Mouse (Mus musculus): Measurements from ENCODE around the gene Fbxo2.
"Not testable (repeated sequence)": the region's sequence is repeated elsewhere in the genome, so short reads cannot be mapped to it uniquely, and the experiment has no call there.

Gene Fbxo2

DNA sequence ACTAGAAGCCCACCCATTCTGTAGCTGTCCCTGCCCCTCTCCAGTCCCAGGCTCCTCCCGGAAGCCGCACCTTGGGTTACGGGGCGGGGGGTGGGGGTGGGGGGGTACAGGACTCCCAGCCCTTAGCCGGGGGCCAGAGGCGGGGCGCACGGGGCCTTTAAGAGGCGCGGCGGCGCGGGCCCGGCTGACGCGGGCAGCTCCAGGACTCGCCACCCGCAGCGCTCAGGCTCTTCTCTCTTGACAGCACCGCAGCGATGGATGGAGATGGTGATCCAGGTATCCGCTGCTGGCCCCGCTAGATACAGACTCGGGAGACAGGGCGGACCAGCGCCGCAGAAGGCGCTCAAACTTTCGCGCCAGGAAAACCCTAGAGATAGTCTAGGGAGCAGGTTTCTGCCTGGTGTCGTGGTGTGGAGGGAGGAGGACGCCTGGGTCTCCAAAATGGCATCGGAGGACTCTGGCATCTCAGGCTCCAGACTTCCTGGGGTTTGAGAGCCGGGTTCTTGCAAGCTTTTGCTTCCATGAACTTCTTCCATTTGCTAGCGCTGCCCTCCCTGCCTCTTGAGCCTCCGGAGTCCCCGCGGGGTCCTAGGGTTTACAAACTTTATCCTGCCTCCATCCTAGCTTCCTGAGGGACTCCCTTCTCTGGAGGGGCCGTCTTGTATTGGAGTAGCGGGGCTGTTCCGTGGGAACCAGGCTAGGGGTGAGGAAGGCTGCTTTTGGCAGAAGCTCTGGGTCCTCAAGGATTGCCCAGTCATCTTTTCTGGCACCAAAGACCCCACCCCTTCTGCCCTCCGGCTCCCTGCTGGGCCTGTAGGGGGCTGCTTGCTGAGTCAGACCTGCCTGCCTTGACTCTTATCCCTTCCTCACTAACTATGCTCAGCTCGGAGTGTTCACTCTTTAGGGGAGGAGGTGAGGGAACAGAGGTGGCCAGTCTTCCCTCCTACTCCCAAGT lies at the start of gene Fbxo2, which contains the start of gene Fbxo44:
Gene Fbxo2 (plus strand): TSS at position 186 of the 955 bp plus-strand sequence.
Gene Fbxo44 (minus strand): TSS at position 47 of the 955 bp plus-strand sequence.
- DNase-seq = peak; percentile 66

DNA sequence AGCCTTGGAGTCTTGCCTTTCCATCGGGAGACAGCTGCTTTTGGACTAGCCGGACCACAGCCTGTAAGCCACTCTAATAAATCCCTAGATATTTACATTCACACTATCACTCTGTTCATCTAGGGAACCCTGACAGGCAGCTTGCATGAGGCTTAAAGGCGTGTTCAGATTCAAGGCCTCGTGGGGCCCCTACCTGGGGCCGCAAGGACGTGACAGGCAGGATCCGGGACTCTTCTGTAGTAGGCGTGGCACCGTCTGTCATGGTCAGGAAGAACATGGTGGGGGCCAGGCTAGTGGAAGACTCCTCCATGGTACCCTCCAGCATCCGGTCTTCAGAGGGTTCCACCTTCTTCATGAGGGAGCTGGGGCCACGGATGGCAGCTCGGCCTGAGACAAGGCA lies 47.9 kb upstream of the Fbxo2 start:
- DNase-seq = no peak

- DNase-seq = peak; percentile 76
Measured at GRCm38 (mm10) chr4:148114758-148115391, 45.5 kb upstream of the Fbxo2 start.

DNA sequence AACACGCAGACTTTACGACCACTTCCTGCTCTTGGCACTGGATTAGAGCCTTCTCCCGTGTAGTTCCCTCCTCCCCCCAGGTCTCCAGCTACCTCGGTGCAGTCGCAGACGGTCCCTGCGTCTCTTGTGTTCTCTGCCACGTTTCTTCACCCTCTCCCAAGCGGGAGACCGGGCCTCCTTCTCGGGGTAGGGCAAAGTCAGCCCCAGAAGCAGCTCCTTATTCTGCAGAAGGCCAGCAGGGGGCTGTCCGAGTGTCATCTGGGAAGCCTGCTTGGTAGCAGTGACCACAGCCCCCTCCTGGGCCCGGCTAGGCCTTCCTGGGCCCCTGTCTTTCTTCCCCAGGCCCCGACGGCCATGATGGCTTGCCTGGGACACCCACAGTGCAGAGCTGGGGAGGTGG lies 45.0 kb upstream of the Fbxo2 start:
- no peak for DNase-seq

DNA sequence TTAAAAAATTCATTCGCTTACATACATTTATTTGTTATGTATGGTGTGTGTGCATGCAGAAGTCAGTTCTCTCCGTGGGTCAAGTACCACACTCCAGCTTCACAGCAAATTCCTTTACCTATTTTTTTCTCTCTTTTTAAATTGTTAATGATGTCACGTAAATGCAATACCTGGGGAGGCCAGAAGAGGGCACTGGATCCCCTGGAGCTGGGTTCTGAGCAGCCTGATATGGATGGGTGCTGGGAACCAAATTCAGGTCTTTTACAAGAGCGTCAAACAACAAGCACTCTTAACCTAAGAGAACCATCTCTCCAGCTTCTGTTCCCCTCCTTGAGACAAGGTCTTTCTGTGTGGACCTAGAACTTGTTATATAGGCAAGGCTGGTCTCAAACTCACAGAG lies 43.8 kb upstream of the Fbxo2 start:
- no peak for DNase-seq

- no peak for DNase-seq
Measured at GRCm38 (mm10) chr4:148117392-148117791, 43.0 kb upstream of the Fbxo2 start.

DNA sequence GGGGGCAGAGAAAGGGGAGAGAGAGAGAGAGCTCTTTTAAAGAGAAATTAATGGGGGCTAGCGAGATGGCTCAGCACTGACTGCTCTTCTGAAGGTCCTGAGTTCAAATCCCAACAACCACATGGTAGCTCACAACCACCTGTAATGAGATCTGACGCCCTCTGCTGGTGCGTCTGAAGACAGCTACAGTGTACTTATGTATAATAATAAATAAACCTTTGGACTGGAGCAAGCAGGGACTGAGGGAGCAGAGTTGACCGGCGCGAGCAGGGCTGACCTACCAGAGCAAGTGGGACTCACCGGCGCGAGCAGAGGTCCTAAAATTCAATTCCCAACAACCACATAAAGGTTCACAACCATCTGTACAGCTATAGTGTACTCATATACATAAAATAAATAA lies 40.8 kb upstream of the Fbxo2 start:
- not testable (repeated sequence) for DNase-seq

GRCm38 (mm10) chr4:148120555-148120954 lies 39.9 kb upstream of the Fbxo2 start:
- no peak for DNase-seq

DNA sequence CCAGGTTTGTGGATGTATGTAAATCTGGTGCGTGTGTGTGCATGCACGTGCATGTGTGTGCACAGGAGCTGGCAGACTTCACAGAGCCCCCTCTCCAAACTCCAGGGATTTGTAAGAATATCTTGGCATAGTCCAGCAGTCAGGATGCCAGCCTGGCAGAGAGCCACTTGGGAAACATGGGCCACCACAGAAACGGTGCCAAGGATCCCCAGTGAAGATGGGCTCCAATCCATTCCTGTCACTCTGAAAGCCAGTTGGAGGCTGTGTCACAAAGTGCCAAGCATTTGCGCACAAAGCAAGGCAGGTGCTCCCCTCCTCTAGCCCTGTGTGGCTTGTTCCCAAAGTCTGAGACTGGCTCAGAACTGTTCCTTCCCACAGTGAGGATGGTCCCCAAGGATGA lies 39.1 kb upstream of the Fbxo2 start:
- no peak for DNase-seq

DNA sequence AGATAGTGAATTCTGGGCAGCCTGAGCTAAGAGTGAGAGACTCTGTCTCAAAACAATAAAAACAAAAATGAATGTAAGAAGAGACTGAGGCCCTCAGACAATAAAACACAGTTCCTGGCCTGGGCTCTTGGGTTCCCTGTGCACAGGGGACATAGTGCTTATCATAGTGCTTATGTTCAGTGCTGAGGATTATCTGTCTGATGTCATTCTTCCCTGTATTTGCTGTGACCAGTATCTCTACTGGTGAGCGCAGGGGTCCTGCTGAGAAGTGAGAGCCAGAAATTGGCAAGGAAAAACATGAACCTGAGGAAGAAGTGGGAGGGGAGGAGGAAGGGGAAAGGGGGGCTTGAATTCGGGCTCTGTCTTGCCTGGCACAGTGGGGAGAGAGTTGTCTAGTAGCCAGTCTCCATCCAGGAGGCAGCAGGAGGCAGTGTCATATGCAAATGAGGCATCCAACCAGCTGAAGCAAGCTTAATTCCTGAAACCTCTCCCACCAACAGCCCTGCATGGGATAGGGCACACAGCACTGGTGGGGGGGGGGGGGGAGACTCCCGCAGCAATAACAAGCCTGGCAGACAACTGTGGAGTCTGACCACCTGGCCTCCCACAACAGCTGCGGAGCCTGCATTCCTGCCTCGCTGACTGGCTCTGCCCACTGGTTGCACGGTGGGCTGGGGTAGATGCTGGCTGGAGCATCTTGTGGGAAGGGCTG lies 38.3 kb upstream of the Fbxo2 start:
- no peak for DNase-seq

DNA sequence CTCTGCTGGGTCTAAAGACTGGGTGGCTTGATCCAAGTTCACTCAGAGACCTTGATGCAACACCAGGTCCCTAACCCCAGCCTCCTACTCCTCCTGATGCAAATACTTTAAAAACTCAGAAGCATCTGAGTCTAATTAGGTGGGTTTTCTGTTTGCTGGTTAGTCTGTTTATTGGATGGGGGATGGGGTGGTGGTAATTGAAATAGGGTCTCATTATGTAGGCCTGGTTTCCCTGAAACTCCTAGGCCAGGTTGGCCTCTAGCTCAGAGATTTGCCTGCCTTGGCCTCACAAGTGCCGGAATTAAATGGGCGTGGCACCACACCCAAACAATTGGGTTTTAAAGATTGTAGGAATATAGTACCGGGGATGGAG lies 37.7 kb upstream of the Fbxo2 start:
- DNase-seq = no peak

- no peak for DNase-seq
Measured at GRCm38 (mm10) chr4:148128241-148128640, 32.2 kb upstream of the Fbxo2 start.

DNA sequence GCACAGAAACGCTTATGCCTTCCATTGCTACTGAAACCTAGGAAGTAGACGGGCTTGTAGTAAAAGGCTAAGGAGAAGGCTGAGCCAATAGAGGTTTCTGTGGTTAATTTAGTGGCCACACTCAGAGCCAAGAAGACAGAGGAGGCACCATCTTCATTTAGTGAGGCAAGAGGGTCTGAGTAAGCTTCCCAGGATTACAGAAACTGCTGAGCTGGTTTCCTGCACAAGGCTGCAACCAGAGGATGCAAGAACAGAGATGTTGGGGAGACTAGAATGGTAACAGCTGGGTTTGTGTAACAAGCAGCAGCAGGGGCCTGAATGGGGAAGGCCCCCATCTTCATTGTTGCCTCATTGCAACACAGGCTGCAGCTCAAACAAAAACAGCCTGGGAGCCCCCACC lies 31.7 kb upstream of the Fbxo2 start:
- no peak for DNase-seq

DNA sequence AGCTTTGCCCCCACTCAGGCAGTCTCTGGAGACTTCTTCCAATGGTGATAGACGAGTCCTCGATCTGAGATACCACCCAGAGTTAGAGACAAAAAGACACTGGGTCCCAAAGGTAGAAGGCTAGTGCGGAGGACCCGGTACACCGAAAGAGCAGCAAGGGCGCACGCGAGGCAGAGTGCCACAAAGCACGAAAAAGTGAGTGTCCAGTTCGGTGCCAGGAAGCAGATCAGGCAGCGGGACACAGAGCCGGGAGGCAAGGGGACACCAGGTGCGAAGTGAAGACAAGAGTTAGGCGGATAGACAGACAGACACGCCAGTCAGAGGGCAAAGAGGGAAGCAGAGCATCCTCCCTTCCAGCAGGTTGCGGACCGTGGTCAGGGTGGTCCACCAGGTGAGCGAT lies 30.3 kb upstream of the Fbxo2 start, which contains the start of gene Mad2l2:
Gene Mad2l2 (plus strand): TSS at position 252 of the 400 bp plus-strand sequence.
- no peak for DNase-seq

- DNase-seq = no peak
Measured at GRCm38 (mm10) chr4:148130561-148131413, 29.6 kb upstream of the Fbxo2 start, which contains the start of gene Draxin. Gene Draxin, minus strand, starts transcription at chr4:148130698.

DNA sequence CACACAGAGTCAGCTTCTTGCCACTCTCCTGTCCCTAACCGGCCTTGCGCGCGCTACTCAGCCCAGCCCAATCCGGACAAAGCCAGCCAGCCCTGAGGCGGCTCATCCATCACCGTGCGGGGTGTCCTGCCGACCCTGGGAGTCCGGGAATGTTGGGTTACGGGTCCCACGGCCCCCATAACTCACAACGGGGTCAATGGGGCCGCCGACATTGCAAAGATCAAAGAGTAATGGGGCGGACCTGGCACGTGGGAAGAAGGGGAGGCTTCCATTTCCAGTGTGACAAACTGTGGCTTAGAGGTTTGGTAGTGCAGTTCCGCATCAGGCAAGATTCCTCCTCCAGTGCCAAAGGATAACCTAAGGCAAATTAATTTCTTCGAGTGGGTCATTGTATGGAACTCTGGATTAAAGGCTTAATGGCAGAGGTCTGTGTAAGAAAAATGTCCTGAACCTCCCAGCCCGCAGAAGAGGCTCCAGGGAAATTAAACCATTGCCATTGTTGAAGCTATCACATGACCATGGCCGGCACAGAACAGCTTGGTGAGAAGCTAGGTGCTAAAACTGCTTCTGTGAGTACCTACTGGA lies 28.8 kb upstream of the Fbxo2 start:
- DNase-seq = no peak

DNA sequence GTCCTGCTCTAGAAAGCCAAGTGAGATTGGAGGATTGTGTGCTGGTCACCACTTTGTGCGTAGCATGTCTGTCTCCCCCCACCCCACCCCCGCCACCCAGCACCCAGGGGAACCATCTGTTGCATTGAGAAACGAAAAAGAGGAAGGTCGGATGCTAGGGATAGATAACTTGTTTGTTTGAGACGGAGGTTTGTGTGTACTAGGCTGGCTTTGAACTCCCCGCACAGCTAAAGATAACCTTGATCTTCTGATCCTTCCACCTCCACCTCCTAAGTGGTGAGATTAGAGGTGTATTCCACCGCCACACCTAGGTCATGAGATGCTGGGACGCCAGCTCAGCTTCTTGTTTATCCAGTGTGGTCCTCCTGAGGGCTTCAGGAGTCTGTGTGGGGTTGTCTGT lies 25.4 kb upstream of the Fbxo2 start:
- DNase-seq = no peak

- no peak for DNase-seq
Measured at GRCm38 (mm10) chr4:148137503-148137902, 22.9 kb upstream of the Fbxo2 start.

DNA sequence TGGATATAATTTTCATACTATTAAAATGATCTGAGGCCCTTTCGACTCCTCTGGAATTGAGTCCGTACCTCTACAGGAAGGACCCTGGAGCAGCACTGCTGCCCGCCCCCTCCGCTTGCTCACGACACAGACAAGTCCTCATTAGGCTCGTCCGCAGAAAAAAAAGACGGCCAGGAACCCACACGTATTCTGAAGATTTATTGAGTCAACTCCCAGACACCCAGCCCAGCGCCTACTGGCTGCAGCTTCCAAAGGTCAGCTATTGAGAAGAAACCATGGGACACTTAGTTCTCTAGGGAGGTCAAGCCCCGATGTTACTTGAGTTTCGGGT lies 20.7 kb upstream of the Fbxo2 start:
- DNase-seq = no peak

DNA sequence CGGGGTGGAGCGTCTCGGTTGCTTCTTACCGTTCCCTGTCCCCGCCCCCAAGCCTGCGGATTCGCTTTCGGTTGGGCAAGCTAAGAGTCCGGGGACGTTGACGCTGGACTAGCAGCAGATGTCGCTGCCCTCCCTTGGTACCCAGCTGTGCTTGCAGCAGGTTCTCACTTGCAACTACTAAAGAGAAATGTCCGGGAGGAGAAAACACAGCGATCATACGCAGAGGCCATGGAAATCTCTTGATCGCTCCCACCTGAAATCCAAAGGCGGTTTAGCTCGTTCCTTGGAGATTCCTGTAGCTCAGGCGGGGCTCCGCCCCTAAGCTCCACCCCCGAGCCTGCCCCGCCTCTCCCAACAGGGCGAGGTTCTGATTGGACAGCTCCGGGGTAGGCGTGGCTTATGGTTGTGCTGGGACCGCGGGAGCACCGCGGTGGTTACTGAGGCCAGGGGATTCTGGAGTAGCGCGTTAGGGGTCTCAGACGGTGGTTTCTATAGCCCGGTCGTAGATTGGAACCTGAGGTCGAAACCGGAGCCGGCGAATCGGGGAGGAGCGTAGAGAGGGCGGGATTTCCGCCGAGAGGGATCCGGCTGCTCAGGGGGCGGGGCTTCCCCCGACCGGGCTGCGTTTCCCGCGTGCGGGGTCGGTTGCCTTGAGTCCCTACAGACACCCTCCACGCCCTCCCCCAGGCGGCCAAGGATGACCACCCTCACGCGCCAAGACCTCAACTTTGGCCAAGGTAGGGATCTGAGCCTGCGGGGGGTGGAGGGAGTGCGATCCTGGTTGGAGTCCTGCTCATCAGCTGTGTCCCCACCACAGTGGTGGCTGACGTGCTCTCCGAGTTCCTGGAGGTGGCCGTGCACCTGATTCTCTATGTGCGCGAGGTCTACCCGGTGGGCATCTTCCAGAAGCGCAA lies 20.1 kb upstream of the Fbxo2 start:
- DNase-seq = peak; percentile 95

DNA sequence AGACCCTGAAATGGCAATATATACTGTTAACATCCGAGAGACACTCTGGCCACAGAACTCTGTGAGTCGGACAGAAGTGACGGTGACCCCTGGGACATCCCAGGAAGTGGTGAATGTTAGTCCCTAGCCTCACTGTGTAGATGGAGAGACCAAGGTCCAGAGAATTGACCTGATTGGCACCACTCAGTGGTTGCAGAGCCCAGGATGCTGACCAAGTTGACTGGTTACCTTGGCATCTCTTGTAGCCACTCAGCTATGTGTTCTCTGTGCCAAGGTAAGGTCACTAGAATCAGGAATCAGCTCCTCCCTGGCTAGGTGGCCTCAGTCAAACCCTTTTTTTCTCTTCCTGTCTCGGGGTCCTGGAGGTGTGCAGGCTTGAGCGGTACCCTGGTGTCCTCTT lies 16.7 kb upstream of the Fbxo2 start:
- no peak for DNase-seq
